Mouse (Mus musculus): ENCODE results near the gene Iqschfp. TPM values are rescaled to one million over a fixed set of nuclear protein-coding genes. Genes with fewer than 3 reads are reported as not detected.

The Iqschfp gene
- not detected in 2 replicates for polyA plus RNA-seq (2012; rRNA removed)

DNA sequence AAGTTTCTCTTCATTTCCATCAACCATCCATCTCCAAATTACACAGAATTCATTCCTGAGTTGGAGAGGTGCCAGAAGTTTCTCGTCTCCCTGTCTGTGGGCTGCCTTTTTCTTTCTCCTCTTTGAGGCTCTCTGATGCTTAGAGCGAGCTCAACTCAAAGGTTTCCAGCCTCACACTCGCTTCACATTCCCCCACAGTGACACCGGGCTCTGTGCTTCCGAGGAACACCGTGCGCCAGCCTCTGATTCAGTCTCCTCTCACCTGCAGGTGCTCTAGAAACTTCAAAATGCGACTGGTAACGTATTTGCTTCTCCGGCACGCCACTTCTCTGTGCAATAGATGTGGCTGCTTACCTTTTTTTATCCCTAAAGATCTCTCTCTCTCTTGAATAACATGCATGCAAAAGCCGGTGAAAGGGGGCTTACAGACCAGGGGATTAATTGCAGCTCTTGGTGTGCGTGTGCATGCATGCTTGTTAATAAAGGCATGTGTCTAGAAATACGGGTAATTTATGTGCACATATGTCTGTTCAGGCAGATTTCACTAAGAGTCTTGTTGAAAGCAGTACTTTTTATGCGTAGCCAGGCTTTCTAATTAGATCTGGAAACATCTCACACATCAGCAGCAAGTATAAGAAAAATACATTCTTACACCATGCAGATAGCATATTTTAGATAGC is at the start of gene Iqschfp, which contains the start of gene Iqcj:
Gene Iqschfp (plus strand): TSS at position 207 of the 680 bp plus-strand sequence.
Gene Iqcj (plus strand): TSS at position 195 of the 680 bp plus-strand sequence.
- Histone ChIP-seq H3K27me3 (ENCODE audit: control insufficient read depth, insufficient read depth, low read length) (no peaks in the 10 kb centered on the region), H3K4me3 (ENCODE audit: control insufficient read depth, insufficient read depth, low read length) (no peak within 1 kb of the TSS), H3K36me3 (ENCODE audit: control insufficient read depth, insufficient read depth, low read length) (no peaks in the 10 kb centered on the region), H3K27ac (ENCODE audit: control insufficient read depth, insufficient read depth, low read length) (no peak within 1 kb of the TSS), H3K4me1 (replicated peaks; ENCODE audit: control insufficient read depth, insufficient read depth, low read length) (no peaks in the 10 kb centered on the region)
- TF ChIP-seq POLR2A (IDR thresholded peaks at IDR 0.05; ENCODE audit: control insufficient read depth, extremely low read depth, insufficient read depth, low read length, poor library complexity) = no peak
- no peak for TF ChIP-seq CTCF (IDR thresholded peaks at IDR 0.05; ENCODE audit: borderline replicate concordance, control insufficient read depth, extremely low read depth, insufficient read depth, low read length, poor library complexity)
- DNase-seq = no peak
- 84% methylated on average over 15 of the region's 15 CpGs for WGBS

DNA sequence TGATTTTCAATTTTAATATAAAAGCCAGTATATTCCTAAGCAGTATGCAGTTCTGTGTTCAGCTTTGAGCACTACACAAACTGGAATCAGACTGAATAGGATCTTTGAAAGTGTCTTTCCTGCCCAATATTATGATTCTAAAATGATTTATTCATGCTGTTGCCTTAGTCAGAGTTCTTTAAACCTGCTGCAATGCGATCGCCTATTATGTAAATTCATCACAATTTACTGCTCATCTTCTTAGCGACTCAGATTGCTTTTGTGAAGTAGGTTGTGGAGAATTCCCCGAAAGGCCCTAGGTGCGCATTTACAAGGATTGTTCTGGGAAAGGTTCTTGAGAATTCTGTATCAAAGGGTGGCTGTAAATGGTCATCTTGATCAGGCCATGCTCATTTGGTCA is 39.6 kb upstream of the Iqschfp start:
- TF ChIP-seq CTCF (IDR thresholded peaks at IDR 0.05; ENCODE audit: borderline replicate concordance, control insufficient read depth, extremely low read depth, insufficient read depth, low read length, poor library complexity) (no peak), POLR2A (IDR thresholded peaks at IDR 0.05; ENCODE audit: control insufficient read depth, extremely low read depth, insufficient read depth, low read length, poor library complexity) (no peak)
- no peak overlapping the region for H3K27ac ChIP-seq (ENCODE audit: control insufficient read depth, insufficient read depth, low read length)
- no peak for DNase-seq
- H3K27me3 ChIP-seq (ENCODE audit: control insufficient read depth, insufficient read depth, low read length) = no peaks in the 10 kb centered on the region
- no peak overlapping the region for H3K4me3 ChIP-seq (ENCODE audit: control insufficient read depth, insufficient read depth, low read length)
- 91% methylated on average over 5 of the region's 5 CpGs for WGBS
- no peaks in the 10 kb centered on the region for H3K4me1 ChIP-seq (replicated peaks; ENCODE audit: control insufficient read depth, insufficient read depth, low read length)
- no peaks in the 10 kb centered on the region for H3K36me3 ChIP-seq (ENCODE audit: control insufficient read depth, insufficient read depth, low read length)

DNA sequence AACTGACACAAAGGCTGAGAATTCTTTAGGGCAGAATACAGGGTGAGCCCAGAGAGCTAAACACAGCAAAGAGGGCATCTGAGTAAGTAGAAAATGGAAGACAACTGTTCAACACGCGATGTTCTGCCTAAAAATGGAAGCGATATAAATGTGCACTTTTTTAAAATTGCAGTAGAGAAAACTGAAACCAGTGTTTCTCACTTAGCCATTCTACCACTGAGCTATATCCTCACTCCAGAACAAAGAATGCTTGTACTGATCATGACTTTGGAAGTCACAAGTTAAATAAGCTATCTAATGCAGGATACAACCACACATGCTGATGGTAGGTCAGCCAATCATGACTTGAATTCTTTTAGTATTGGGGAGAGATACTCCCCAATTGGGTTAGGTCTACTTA is 30.5 kb upstream of the Iqschfp start:
- DNase-seq = no peak
- no peaks in the 10 kb centered on the region for H3K27me3 ChIP-seq (ENCODE audit: control insufficient read depth, insufficient read depth, low read length)
- H3K36me3 ChIP-seq (ENCODE audit: control insufficient read depth, insufficient read depth, low read length) = no peaks in the 10 kb centered on the region
- H3K4me1 ChIP-seq (replicated peaks; ENCODE audit: control insufficient read depth, insufficient read depth, low read length) = no peaks in the 10 kb centered on the region
- no peak overlapping the region for H3K27ac ChIP-seq (ENCODE audit: control insufficient read depth, insufficient read depth, low read length)
- no peak overlapping the region for H3K4me3 ChIP-seq (ENCODE audit: control insufficient read depth, insufficient read depth, low read length)
- 90% methylated on average over 3 of the region's 3 CpGs for WGBS
- TF ChIP-seq CTCF (IDR thresholded peaks at IDR 0.05; ENCODE audit: borderline replicate concordance, control insufficient read depth, extremely low read depth, insufficient read depth, low read length, poor library complexity) (no peak), POLR2A (IDR thresholded peaks at IDR 0.05; ENCODE audit: control insufficient read depth, extremely low read depth, insufficient read depth, low read length, poor library complexity) (no peak)

DNA sequence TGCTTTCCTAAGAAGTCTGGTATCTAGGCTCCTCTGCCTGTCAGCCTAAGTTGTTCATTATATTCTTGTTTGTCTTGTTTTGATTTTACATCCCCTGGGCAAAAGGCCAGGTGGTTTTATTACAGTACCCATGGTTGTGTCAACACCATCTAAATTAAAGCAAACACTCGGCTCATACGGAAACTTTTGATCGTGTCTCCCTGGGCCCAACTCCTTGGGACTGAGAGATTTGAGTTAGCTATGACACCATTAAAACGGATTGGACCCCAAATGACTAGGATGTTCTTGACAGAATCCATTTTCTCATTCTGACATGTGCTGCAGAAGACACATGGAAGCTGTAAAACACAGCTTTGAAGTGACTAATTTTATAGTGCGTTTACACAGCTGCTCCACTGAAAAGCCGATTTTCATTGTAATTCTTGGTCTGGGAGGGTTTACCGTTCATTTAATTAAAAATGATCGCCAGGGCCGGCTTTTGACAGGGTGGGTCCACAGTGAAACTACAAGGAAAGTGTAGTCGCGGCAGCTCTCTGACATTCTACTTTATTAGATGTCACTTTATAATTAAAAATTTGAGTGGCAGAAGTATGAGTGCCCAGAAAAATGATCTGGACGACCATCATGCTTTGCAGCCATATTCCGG is 24.5 kb upstream of the Iqschfp start:
- 93% methylated on average over 13 of the region's 13 CpGs for WGBS
- Histone ChIP-seq H3K36me3 (ENCODE audit: control insufficient read depth, insufficient read depth, low read length) (no peaks in the 10 kb centered on the region), H3K27me3 (ENCODE audit: control insufficient read depth, insufficient read depth, low read length) (no peaks in the 10 kb centered on the region), H3K27ac (ENCODE audit: control insufficient read depth, insufficient read depth, low read length) (no peak overlapping the region), H3K4me3 (ENCODE audit: control insufficient read depth, insufficient read depth, low read length) (no peak overlapping the region), H3K4me1 (replicated peaks; ENCODE audit: control insufficient read depth, insufficient read depth, low read length) (no peaks in the 10 kb centered on the region)
- TF ChIP-seq CTCF (IDR thresholded peaks at IDR 0.05; ENCODE audit: borderline replicate concordance, control insufficient read depth, extremely low read depth, insufficient read depth, low read length, poor library complexity) (no peak), POLR2A (IDR thresholded peaks at IDR 0.05; ENCODE audit: control insufficient read depth, extremely low read depth, insufficient read depth, low read length, poor library complexity) (no peak)
- DNase-seq = no peak

DNA sequence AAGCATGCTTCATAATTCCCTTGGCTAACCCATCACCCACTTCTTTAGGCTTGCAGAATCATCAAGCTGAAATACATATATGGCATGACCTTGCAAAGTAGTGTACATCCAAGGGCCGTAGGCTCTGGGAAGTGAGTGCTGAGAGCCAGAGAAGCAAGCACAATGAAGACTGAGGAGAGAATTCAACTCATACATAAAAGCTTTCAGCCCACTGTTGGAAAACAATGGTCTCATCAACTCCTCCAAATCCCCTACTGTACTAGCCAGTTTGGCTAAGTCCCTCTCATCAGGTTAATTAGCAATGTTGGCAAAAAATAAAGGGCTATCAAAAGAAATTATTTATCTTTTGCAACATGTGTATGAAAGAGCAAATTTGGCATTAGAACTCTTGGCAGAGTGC is 22.6 kb upstream of the Iqschfp start:
- TF ChIP-seq CTCF (IDR thresholded peaks at IDR 0.05; ENCODE audit: borderline replicate concordance, control insufficient read depth, extremely low read depth, insufficient read depth, low read length, poor library complexity) (no peak), POLR2A (IDR thresholded peaks at IDR 0.05; ENCODE audit: control insufficient read depth, extremely low read depth, insufficient read depth, low read length, poor library complexity) (no peak)
- Histone ChIP-seq H3K4me3 (ENCODE audit: control insufficient read depth, insufficient read depth, low read length) (no peak overlapping the region), H3K27me3 (ENCODE audit: control insufficient read depth, insufficient read depth, low read length) (no peaks in the 10 kb centered on the region), H3K27ac (ENCODE audit: control insufficient read depth, insufficient read depth, low read length) (no peak overlapping the region), H3K4me1 (replicated peaks; ENCODE audit: control insufficient read depth, insufficient read depth, low read length) (no peaks in the 10 kb centered on the region), H3K36me3 (ENCODE audit: control insufficient read depth, insufficient read depth, low read length) (no peaks in the 10 kb centered on the region)
- DNase-seq = no peak
- 90% methylated on average over 1 of the region's 1 CpGs for WGBS

DNA sequence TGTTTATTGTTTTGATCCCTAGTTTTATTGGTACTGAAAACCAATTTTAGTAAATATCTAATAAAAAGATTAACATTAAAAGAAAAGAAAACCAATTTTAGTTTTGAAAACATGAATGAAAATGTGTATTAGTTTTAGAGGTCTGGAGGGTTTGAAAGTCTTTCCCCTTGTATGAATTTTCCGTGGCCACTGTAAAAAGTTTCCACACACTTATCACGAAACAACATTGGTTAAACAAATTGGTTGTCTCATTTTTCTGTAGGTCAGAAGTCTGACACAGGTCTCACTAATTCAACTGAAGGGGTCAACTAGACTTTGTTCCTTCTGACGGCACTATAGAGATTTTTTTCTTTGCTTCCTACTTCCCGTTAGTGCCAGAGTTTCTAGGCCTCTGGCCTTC is 14.8 kb upstream of the Iqschfp start:
- 87% methylated on average over 4 of the region's 4 CpGs for WGBS
- Histone ChIP-seq H3K4me3 (ENCODE audit: control insufficient read depth, insufficient read depth, low read length) (no peak overlapping the region), H3K36me3 (ENCODE audit: control insufficient read depth, insufficient read depth, low read length) (no peaks in the 10 kb centered on the region), H3K27ac (ENCODE audit: control insufficient read depth, insufficient read depth, low read length) (no peak overlapping the region), H3K27me3 (ENCODE audit: control insufficient read depth, insufficient read depth, low read length) (no peaks in the 10 kb centered on the region), H3K4me1 (replicated peaks; ENCODE audit: control insufficient read depth, insufficient read depth, low read length) (no peaks in the 10 kb centered on the region)
- no peak for DNase-seq
- TF ChIP-seq POLR2A (IDR thresholded peaks at IDR 0.05; ENCODE audit: control insufficient read depth, extremely low read depth, insufficient read depth, low read length, poor library complexity) = no peak
- no peak for TF ChIP-seq CTCF (IDR thresholded peaks at IDR 0.05; ENCODE audit: borderline replicate concordance, control insufficient read depth, extremely low read depth, insufficient read depth, low read length, poor library complexity)

Data from thymus, adult 2 months (tissue).